Mouse (Mus musculus): ENCODE results near the gene Aip. TPM values are rescaled to one million over a fixed set of nuclear protein-coding genes. Genes with fewer than 3 reads are reported as not detected.

Aip gene
- polyA plus RNA-seq, 1 experiment from 2014 or later: 47.0 TPM

GRCm38 (mm10) chr19:4098426-4098825, 27.2 kb downstream of the Aip start:
- Histone ChIP-seq H3K4me1 (replicated peaks; ENCODE audit: control insufficient read depth, insufficient read depth) (peaks cover 16% of the 10 kb centered on the region), H3K27ac (replicated peaks) (no peak overlapping the region; the same call in 1 of the 2 replicates), H3K4me2 (replicated peaks; ENCODE audit: low read depth) (0 out of 2 replicates have a peak overlapping the region, but pooled peaks have one; percentile 56), H3K36me3 (ENCODE audit: control insufficient read depth, insufficient read depth, low read length) (no peaks in the 10 kb centered on the region), H3K27me3 (ENCODE audit: control insufficient read depth, insufficient read depth, low read length) (no peaks in the 10 kb centered on the region), H3K4me3 (ENCODE audit: low read depth, low read length) (no peak overlapping the region), H3K9ac (ENCODE audit: low read length) (no peak overlapping the region), H3K9me3 (ENCODE audit: control insufficient read depth, low read length) (no peaks in the 10 kb centered on the region)
- no peak for DNase-seq (ENCODE audit: low spot score)
- WGBS: 83% methylated on average over 13 of the region's 13 CpGs
- TF ChIP-seq CTCF (IDR thresholded peaks at IDR 0.05; ENCODE audit: low read depth) (no peak), EP300 (optimal IDR thresholded peaks at IDR 0.05) (no peak)
- ATAC-seq (ENCODE audit: low FRiP score, low TSS enrichment): no peak

DNA sequence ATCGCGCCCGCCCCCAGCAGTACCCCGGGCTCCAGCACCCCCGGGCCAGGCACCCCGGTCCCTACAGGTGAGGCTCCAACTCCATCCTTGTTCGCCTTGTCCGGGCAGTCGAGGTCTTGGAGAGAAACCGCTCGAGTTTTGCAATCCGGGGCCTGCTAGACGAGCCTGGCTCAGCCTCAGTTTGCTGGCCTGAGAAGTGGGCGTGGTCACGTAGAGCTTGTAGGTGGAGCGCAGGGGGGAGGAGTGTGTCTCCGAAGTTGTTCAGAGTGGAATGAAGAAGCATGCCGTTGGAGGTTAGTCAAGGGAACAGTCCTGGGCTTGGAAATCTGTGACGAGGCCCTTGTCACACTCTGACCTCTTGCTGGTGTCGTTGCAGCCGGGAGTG, 28.2 kb downstream of the Aip start:
- peak overlapping the region; percentile 56 for H3K4me2 ChIP-seq (replicated peaks; ENCODE audit: low read depth)
- TF ChIP-seq EP300 (optimal IDR thresholded peaks at IDR 0.05) (no peak), CTCF (IDR thresholded peaks at IDR 0.05; ENCODE audit: low read depth) (no peak; the same call in 1 of the 2 replicates)
- peak overlapping the region; percentile 88 for H3K27ac ChIP-seq (replicated peaks)
- H3K4me3 ChIP-seq (ENCODE audit: low read depth, low read length): peak overlapping the region; percentile 59
- peak overlapping the region; percentile 53 for H3K9ac ChIP-seq (ENCODE audit: low read length)
- WGBS: under 1% methylated on average over 21 of the region's 21 CpGs
- no peaks in the 10 kb centered on the region for H3K36me3 ChIP-seq (ENCODE audit: control insufficient read depth, insufficient read depth, low read length)
- H3K4me1 ChIP-seq (replicated peaks; ENCODE audit: control insufficient read depth, insufficient read depth): peaks cover 16% of the 10 kb centered on the region
- peak; percentile 53 for ATAC-seq (ENCODE audit: low FRiP score, low TSS enrichment)
- no peaks in the 10 kb centered on the region for H3K27me3 ChIP-seq (ENCODE audit: control insufficient read depth, insufficient read depth, low read length)
- peak; percentile 88 for DNase-seq (ENCODE audit: low spot score)
- H3K9me3 ChIP-seq (ENCODE audit: control insufficient read depth, low read length): no peaks in the 10 kb centered on the region

- peak within 1 kb of the TSS; percentile 93 for H3K27ac ChIP-seq (replicated peaks)
- 1% methylated on average over 55 of the region's 65 CpGs for WGBS
- peak within 1 kb of the TSS; percentile 64 for H3K9ac ChIP-seq (ENCODE audit: low read length)
- peaks cover 16% of the 10 kb centered on the region for H3K4me1 ChIP-seq (replicated peaks; ENCODE audit: control insufficient read depth, insufficient read depth)
- no peaks in the 10 kb centered on the region for H3K36me3 ChIP-seq (ENCODE audit: control insufficient read depth, insufficient read depth, low read length)
- H3K4me3 ChIP-seq (ENCODE audit: low read depth, low read length): peak within 1 kb of the TSS; percentile 59
- DNase-seq (ENCODE audit: low spot score) (peak; percentile 99), ATAC-seq (ENCODE audit: low FRiP score, low TSS enrichment) (peak; percentile 92)
- TF ChIP-seq CTCF (IDR thresholded peaks at IDR 0.05; ENCODE audit: low read depth) (no peak), EP300 (optimal IDR thresholded peaks at IDR 0.05) (no peak)
- no peaks in the 10 kb centered on the region for H3K27me3 ChIP-seq (ENCODE audit: control insufficient read depth, insufficient read depth, low read length)
- H3K9me3 ChIP-seq (ENCODE audit: control insufficient read depth, low read length): no peaks in the 10 kb centered on the region
- peak within 1 kb of the TSS; percentile 75 for H3K4me2 ChIP-seq (replicated peaks; ENCODE audit: low read depth)
Measured at GRCm38 (mm10) chr19:4096642-4097440, 28.8 kb downstream of the Aip start, which contains the start of gene Cdk2ap2. TSS of gene Cdk2ap2 (plus strand) at chr19:4097182.

DNA sequence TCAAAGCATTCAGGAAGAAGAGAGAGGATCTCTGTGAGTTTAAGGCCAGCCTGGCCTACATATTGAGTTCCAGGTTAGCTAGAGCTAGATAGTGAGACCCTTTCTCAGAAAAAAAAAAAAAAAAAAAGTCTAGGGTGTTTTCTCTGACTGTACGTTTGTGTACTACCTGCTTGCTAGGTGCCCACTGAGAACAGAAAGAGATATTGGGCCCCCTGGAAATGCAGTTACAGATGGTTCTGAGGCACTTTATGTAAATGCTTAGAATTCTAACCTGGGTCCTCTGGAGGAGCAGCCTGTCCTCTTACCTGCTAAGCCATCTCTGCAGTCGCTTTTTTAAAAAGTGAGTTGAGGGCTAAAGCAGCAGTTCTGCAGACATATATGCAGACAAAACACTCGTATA, 29.9 kb downstream of the Aip start:
- Histone ChIP-seq H3K27ac (replicated peaks) (no peak overlapping the region), H3K36me3 (ENCODE audit: control insufficient read depth, insufficient read depth, low read length) (no peaks in the 10 kb centered on the region), H3K4me3 (ENCODE audit: low read depth, low read length) (no peak overlapping the region), H3K4me1 (replicated peaks; ENCODE audit: control insufficient read depth, insufficient read depth) (peaks cover 16% of the 10 kb centered on the region), H3K9ac (ENCODE audit: low read length) (no peak overlapping the region), H3K9me3 (ENCODE audit: control insufficient read depth, low read length) (no peaks in the 10 kb centered on the region), H3K27me3 (ENCODE audit: control insufficient read depth, insufficient read depth, low read length) (no peaks in the 10 kb centered on the region), H3K4me2 (replicated peaks; ENCODE audit: low read depth) (no peak overlapping the region)
- no peak for DNase-seq (ENCODE audit: low spot score)
- whole genome bisulfite sequencing: 57% methylated on average over 3 of the region's 3 CpGs
- TF ChIP-seq EP300 (optimal IDR thresholded peaks at IDR 0.05) (no peak), CTCF (IDR thresholded peaks at IDR 0.05; ENCODE audit: low read depth) (no peak)
- no peak for ATAC-seq (ENCODE audit: low FRiP score, low TSS enrichment)

GRCm38 (mm10) chr19:4094774-4095303, 30.8 kb downstream of the Aip start:
- Histone ChIP-seq H3K9ac (ENCODE audit: low read length) (no peak overlapping the region), H3K4me3 (ENCODE audit: low read depth, low read length) (no peak overlapping the region), H3K4me1 (replicated peaks; ENCODE audit: control insufficient read depth, insufficient read depth) (peaks cover 16% of the 10 kb centered on the region), H3K4me2 (replicated peaks; ENCODE audit: low read depth) (no peak overlapping the region), H3K36me3 (ENCODE audit: control insufficient read depth, insufficient read depth, low read length) (no peaks in the 10 kb centered on the region), H3K27ac (replicated peaks) (no peak overlapping the region), H3K27me3 (ENCODE audit: control insufficient read depth, insufficient read depth, low read length) (no peaks in the 10 kb centered on the region), H3K9me3 (ENCODE audit: control insufficient read depth, low read length) (no peaks in the 10 kb centered on the region)
- WGBS: 76% methylated on average over 5 of the region's 5 CpGs
- DNase-seq (ENCODE audit: low spot score): no peak
- TF ChIP-seq EP300 (optimal IDR thresholded peaks at IDR 0.05) (no peak), CTCF (IDR thresholded peaks at IDR 0.05; ENCODE audit: low read depth) (no peak)
- ATAC-seq (ENCODE audit: low FRiP score, low TSS enrichment): no peak

GRCm38 (mm10) chr19:4094348-4094747, 31.3 kb downstream of the Aip start:
- H3K27ac ChIP-seq (replicated peaks): no peak overlapping the region
- no peak for ATAC-seq (ENCODE audit: low FRiP score, low TSS enrichment)
- no peaks in the 10 kb centered on the region for H3K9me3 ChIP-seq (ENCODE audit: control insufficient read depth, low read length)
- no peaks in the 10 kb centered on the region for H3K36me3 ChIP-seq (ENCODE audit: control insufficient read depth, insufficient read depth, low read length)
- H3K4me1 ChIP-seq (replicated peaks; ENCODE audit: control insufficient read depth, insufficient read depth): peaks cover 12% of the 10 kb centered on the region
- H3K9ac ChIP-seq (ENCODE audit: low read length): no peak overlapping the region
- TF ChIP-seq CTCF (IDR thresholded peaks at IDR 0.05; ENCODE audit: low read depth): no peak
- WGBS: 56% methylated on average over 3 of the region's 3 CpGs
- no peak overlapping the region for H3K4me3 ChIP-seq (ENCODE audit: low read depth, low read length)
- H3K27me3 ChIP-seq (ENCODE audit: control insufficient read depth, insufficient read depth, low read length): no peaks in the 10 kb centered on the region
- no peak for DNase-seq (ENCODE audit: low spot score)
- no peak overlapping the region for H3K4me2 ChIP-seq (replicated peaks; ENCODE audit: low read depth)

Data from stomach, postnatal 0 days (tissue).